Mouse (Mus musculus) liver, embryonic 14.5 days (tissue): ENCODE measurements at regions not wholly inside any gene's neighbourhood (a gene's known extent, or its start where the extent isn't known, plus 50 kb on each side); places are given as distances from the start of the nearest gene placed in this dataset.

Experiments
- CTCF ChIP-seq: IDR thresholded peaks from 2 replicates; pipeline ENCODE4 v1.5.1; 2016; ENCODE audit warnings: antibody characterized with exemption, low read depth, control low read depth
- EP300 ChIP-seq: IDR thresholded peaks from 2 replicates; pipeline ENCODE4 v1.6.1; 2016; ENCODE audit warnings: antibody characterized with exemption, low read depth

DNA sequence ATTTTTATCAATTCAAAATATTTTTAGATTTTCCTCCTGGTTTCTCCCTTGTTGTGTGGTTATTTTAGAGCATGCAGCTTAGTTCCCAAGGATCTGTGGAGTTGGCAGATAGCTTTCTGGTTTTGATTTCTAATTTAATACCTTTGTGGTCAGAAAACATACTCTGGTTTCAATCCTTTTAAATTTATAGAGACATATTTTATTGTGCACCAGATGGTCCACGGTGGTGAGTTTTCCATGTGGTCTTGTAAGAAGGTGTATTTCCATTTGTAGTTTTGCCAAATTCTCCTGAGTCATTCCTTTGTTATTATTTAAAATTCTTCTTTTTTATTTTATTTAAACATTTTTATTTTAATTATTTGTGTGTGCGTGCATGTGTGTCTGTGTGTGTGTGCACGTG, 154.5 kb downstream of the Lyplal1 start:
- TF ChIP-seq CTCF (no peak), EP300 (no peak)
